Mouse (Mus musculus) cerebellum, adult 9-10 months (tissue): ENCODE measurements around the gene Cbx2.
A peak's percentile ranks its signal among the peaks of the same experiment; 100 is the strongest.

ENCODE experiments used
- DNase-seq: peaks from one replicate; pipeline ENCODE4 v3.0.0; 2022

The Cbx2 gene

GRCm38 (mm10) chr11:119066841-119067240, 44.1 kb downstream of the Cbx2 start:
- DNase-seq = no peak

DNA sequence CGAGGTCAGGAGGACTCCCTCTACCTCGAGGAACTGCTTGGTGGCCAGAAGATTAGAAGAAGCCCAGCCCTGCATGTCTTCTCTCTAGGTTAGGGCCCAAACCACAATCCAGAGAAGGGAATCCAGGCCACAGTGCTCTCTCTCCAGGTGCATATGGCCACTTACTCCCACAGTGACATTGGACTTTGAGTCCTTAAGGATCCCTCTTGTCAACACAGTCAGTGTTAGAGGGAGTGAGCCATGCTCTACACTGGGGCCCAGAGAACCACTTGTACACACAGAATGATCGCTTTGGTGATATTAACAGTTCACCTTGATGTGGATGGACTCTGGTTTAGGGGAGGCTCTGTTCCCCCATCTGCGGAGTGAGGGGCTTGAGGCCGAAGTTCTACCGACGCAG, 49.5 kb downstream of the Cbx2 start:
- DNase-seq = no peak

GRCm38 (mm10) chr11:119072986-119073385, 50.2 kb downstream of the Cbx2 start:
- no peak for DNase-seq

- no peak for DNase-seq
These were observed 51.2 kb downstream of the Cbx2 start for GRCm38 (mm10) chr11:119073876-119074433.

- DNase-seq = no peak
These were observed 53.0 kb downstream of the Cbx2 start for GRCm38 (mm10) chr11:119075805-119076204.

- no peak for DNase-seq
These were observed 55.0 kb downstream of the Cbx2 start for GRCm38 (mm10) chr11:119077755-119078154.

DNA sequence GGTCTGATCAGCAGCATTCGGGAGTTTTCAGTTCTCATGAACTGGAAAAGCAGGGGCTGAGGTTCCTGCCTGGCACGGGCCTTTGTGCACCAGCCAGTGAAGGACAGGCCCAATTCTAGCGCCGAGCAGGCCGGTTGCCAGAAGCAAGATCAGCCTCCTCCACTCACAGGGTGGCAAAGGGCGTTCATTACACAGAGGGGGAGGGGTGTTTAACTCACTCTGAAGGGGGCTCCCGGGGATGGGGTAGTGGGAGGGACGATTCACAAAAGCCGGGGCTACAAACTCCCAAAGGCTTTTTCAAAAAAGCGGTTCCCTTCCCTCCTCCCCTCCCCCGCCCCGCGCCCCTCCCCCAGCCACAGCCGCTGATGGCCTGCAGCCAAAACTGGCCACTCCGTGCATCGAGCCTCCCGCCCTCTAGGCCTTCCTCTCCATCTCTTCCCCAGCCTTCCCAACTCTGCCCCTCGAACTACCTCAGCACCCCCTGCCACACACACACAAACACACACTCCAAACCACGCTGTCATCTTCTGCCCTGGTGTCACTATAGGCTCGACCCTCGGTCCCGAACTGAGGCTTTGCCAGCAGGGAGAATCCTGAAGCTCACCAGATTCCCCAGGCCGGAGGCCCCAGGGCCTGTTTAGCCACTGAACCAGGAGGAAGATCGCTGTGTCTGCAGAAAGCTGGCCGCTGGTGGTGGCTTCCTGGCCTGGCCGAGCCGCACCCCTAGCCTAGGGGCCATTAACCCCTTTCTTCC, 56.1 kb downstream of the Cbx2 start:
- peak; percentile 49 for DNase-seq

DNA sequence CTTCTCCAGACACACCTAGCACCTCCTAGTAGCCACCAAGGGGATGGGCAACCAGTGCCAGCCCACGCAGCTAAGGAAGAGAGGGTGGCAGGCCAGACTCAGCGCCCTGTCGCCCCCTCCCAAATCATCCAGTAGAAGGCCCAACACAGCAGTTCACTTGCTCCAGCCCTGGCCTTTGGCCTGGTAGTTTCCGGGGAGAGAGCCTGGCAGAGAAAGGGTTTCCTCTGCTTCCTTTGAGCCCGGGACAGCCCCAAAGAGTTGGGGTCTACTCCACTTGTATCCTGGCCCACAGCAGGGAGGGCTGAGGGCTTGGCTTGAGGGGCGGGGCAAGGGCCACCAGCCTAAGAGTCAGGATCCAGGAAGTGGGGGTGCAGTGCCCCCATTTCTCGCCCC, 56.7 kb downstream of the Cbx2 start:
- DNase-seq = no peak

GRCm38 (mm10) chr11:119080461-119081147, 57.8 kb downstream of the Cbx2 start:
- no peak for DNase-seq
